Mouse (Mus musculus) olfactory bulb, adult 2 months (tissue): Measurements from ENCODE around the gene Nxpe3.

Source experiments
- CTCF ChIP-seq: fragments of 200-500 bp; IDR thresholded peaks from 2 replicates; pipeline ENCODE4 v1.5.1; 2012; ENCODE audit warnings: low read depth, mild to moderate bottlenecking, low read length, moderate library complexity; ENCODE audit not compliant: insufficient read depth
- POLR2A ChIP-seq: fragments of 200-500 bp; IDR thresholded peaks from 2 replicates; pipeline ENCODE4 v1.6.1; 2012; ENCODE audit warnings: mild to moderate bottlenecking, low read depth, low read length, moderate library complexity; ENCODE audit not compliant: insufficient read depth

- no peak for TF ChIP-seq POLR2A
- no peak for TF ChIP-seq CTCF
These were observed 80.4 kb downstream of the Nxpe3 start for GRCm38 (mm10) chr16:55814686-55815085.
